Mouse (Mus musculus) gastrocnemius, adult 2 months (tissue): ENCODE data around the gene Map2k5. TPM values are rescaled to one million over a fixed set of nuclear protein-coding genes. Genes with fewer than 3 reads are reported as not detected.

Source experiments
- DNase-seq: peaks from one replicate; pipeline ENCODE4 v3.0.0; 2022
- H3K27ac ChIP-seq: fragments of 200-600 bp; 2 replicates; pipeline ENCODE4 v1.8.1; 2022; ENCODE audit warnings: mild to moderate bottlenecking
- H3K4me3 ChIP-seq: fragments of 200-600 bp; 2 replicates; pipeline ENCODE4 v1.8.1; 2022; ENCODE audit warnings: mild to moderate bottlenecking, moderate library complexity
- CTCF ChIP-seq: fragments of 200-600 bp; IDR thresholded peaks from 2 replicates; pipeline ENCODE4 v1.8.1; 2022; ENCODE audit warnings: antibody characterized with exemption, mild to moderate bottlenecking, moderate library complexity
- intact Hi-C: fragments of 180-260 bp; cut with DNase I; formaldehyde crosslinking; loops from one replicate; pipeline ENCODE4 v1.15.1; 2025
- total RNA-seq, 2 experiments: library from RNA; stranded (reverse); gene quantifications; 2 replicates each; pipeline ENCODE4 v1.2.3; 2021

Map2k5 gene
- total RNA-seq, 2 experiments from 2014 or later, result 14.3 to 16.4 TPM

DNA sequence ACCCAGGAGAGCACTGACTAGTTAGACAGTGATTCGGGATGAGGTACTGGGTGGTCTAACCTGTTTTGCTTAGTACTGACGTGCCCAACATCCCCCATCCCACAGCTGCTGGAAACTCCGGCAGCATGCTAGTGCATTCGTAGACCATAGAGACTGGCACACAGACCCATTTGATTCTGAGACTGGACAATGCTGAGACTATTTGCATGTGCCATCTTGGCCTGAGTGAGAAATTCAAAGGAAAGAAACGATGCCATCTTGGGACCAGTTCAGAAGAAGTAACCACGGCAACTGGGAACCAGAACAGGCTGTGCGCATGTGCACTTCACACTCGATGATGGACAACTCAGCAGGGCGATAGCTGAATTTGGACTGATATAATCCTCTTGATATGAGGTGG, 93.3 kb downstream of the Map2k5 start:
- H3K27ac ChIP-seq, result no peak overlapping the region
- DNase-seq, result no peak
- intact Hi-C loops, result no loop called here
- no peak overlapping the region for H3K4me3 ChIP-seq
- no peak for TF ChIP-seq CTCF

- TF ChIP-seq CTCF, result no peak
- Histone ChIP-seq H3K4me3 (no peak overlapping the region), H3K27ac (no peak overlapping the region)
- DNase-seq, result no peak
- intact Hi-C loops, result no loop called here
These were observed 95.7 kb downstream of the Map2k5 start for GRCm38 (mm10) chr9:63281996-63282395.

DNA sequence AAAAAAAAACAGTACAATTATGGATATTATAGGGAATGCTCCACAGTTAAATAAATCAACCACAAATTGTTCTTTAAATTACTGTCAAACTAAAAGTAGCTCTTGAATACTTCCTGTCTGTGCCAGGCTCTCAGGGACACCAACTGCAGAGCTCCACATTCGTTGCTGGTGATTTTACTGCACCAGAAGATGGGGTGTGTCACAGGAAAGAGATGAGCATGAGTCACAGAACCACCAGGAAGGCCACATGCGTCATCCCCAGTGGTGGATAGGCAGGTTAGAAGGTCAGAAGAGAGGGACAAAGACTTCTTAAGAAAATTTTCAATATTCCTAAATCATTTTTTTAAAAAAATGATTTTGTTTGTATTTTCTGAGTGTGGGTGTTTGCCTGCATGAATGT, 96.6 kb downstream of the Map2k5 start:
- Histone ChIP-seq H3K27ac (no peak overlapping the region), H3K4me3 (no peak overlapping the region)
- intact Hi-C loops, result no loop called here
- TF ChIP-seq CTCF, result no peak
- no peak for DNase-seq

GRCm38 (mm10) chr9:63273781-63274180, 103.9 kb downstream of the Map2k5 start:
- no peak for TF ChIP-seq CTCF
- H3K4me3 ChIP-seq, result no peak overlapping the region
- intact Hi-C loops, result no loop called here
- no peak overlapping the region for H3K27ac ChIP-seq
- no peak for DNase-seq

GRCm38 (mm10) chr9:63269839-63270238, 107.9 kb downstream of the Map2k5 start:
- no peak for DNase-seq
- H3K27ac ChIP-seq, result no peak overlapping the region
- intact Hi-C loops, result no loop called here
- TF ChIP-seq CTCF, result no peak
- H3K4me3 ChIP-seq, result no peak overlapping the region

DNA sequence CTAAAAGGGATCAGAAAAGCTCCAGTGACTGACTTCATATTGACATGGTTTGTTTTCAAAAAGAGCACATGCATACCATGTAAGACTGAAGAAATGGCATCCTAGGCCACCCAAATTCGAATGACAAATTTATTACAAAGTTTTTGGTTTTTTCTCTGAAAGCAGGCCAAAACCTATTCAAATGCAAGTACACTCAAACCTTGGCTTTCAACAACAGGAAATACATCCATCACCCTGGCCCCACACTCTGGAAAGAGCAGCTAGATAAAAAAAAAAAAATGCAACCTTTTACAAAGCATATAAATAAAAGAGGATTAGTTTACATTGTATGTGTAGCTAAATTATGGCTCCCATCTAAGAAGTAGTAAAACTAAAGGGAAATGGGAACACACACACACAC, 114.5 kb downstream of the Map2k5 start:
- TF ChIP-seq CTCF, result no peak
- no peak overlapping the region for H3K4me3 ChIP-seq
- intact Hi-C loops, result no loop called here
- DNase-seq, result no peak
- H3K27ac ChIP-seq, result no peak overlapping the region

GRCm38 (mm10) chr9:63258768-63259167, 118.9 kb downstream of the Map2k5 start:
- H3K27ac ChIP-seq, result no peak overlapping the region
- TF ChIP-seq CTCF, result no peak
- intact Hi-C loops, result no loop called here
- DNase-seq, result no peak
- no peak overlapping the region for H3K4me3 ChIP-seq

GRCm38 (mm10) chr9:63257739-63258138, 120.0 kb downstream of the Map2k5 start:
- intact Hi-C loops, result no loop called here
- Histone ChIP-seq H3K27ac (no peak overlapping the region), H3K4me3 (no peak overlapping the region)
- TF ChIP-seq CTCF, result no peak
- no peak for DNase-seq

DNA sequence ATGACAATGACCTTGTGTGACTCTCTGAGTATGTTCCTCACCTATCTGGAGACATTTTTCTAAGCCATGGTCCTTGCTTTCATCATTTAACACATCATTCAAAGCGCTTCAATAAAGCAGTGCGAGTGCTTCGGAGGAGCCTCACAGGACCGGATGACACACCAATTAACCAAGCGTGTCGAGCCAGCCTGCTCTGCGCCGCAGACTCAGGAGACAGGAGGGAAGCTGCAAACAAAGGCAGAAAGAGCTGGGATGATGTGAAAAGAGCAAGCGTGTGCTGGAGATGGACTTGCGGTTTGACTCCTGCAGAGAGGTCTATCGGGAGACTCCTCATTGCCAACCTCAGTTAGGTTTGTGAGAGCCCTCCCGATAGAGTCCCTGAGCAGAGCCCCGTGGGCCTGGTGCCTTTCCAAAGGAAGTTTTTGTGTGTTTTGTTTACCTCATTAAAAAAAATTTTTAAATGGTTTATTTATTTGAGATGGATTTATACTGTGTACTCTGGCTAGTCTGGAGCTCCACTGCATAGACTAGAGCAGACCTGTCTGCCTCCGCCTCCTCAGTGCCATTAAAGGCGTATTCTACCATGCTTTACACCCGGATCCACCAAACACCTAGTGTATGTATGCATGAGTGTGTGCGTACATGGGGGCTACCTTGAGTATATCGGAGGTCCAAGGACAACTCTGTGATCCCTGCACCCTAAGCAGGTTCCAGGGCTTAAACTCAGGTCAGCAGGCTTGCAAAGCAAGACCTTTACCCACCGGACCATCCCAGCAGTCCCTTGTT, 126.7 kb downstream of the Map2k5 start:
- Histone ChIP-seq H3K27ac (no peak overlapping the region), H3K4me3 (no peak overlapping the region)
- no peak for TF ChIP-seq CTCF
- intact Hi-C loops, result no loop called here
- DNase-seq, result no peak

DNA sequence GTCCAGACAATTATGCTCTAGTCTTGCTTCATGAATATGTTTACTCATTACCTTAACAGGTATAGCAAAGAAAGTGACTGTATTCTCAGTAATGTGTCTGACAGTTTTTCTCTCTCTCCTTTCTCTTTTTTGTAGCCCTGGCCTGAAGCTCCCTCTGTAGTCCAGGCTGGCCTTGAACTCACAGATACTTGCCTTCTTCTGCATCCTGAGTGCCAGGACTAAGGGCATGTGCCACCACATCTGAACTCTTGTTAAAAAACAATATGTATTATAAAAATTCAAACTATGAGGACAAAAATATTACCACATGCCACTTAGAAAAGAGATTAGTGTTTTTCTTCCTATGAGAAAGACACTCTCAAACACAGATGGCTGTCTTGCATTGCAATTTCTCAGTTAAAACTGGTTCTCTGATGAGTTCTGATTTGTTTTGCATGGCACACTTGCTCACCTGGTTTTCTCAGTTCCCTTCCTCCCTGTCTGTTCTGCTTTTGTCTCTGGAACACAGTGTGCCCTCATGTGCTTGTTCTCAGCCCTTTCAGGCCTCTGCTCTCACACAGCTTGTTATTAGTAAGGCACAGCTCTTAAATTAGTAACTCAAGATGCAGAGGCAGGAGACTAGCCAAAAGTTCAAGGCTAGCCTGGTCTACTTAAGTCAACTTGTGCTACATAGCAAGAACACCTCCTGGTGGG, 129.5 kb downstream of the Map2k5 start:
- TF ChIP-seq CTCF, result no peak
- DNase-seq, result no peak
- H3K27ac ChIP-seq, result no peak overlapping the region
- intact Hi-C loops, result no loop called here
- H3K4me3 ChIP-seq, result no peak overlapping the region

GRCm38 (mm10) chr9:63246568-63247169, 131.0 kb downstream of the Map2k5 start:
- intact Hi-C loops, result no loop called here
- no peak for DNase-seq
- no peak overlapping the region for H3K27ac ChIP-seq
- TF ChIP-seq CTCF, result no peak
- no peak overlapping the region for H3K4me3 ChIP-seq

- intact Hi-C loops, result no loop called here
- no peak for DNase-seq
- no peak overlapping the region for H3K4me3 ChIP-seq
- TF ChIP-seq CTCF, result no peak
- no peak overlapping the region for H3K27ac ChIP-seq
These were observed 135.7 kb downstream of the Map2k5 start for GRCm38 (mm10) chr9:63241961-63242360.

DNA sequence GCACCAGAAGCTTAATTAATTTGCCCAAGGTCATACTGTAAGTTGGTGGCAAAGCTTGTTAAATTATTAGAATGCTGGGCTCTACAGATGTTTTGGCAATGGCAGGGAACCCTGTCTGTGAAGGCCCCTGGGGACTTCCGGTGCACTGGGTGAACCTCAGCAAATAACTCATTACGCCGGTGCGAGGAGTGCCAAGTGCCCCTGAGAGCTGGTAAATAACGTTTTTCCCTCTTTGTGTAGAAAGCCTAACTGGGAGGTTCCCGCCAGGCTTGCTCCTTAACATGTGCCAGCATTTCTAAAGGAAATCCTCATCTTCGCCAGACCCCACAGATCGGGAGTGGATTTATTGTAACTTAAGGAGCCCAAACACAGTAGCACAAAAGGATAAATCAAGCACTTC, 136.5 kb downstream of the Map2k5 start:
- Histone ChIP-seq H3K27ac (no peak overlapping the region), H3K4me3 (no peak overlapping the region)
- DNase-seq, result no peak
- intact Hi-C loops, result no loop called here
- no peak for TF ChIP-seq CTCF
